Mouse (Mus musculus): ENCODE results near the gene Stat1.

Stat1 gene

GRCm38 (mm10) chr1:52131787-52132377, 12.6 kb downstream of the Stat1 start:
- in situ Hi-C loops (cut with MboI), result no loop called here

DNA sequence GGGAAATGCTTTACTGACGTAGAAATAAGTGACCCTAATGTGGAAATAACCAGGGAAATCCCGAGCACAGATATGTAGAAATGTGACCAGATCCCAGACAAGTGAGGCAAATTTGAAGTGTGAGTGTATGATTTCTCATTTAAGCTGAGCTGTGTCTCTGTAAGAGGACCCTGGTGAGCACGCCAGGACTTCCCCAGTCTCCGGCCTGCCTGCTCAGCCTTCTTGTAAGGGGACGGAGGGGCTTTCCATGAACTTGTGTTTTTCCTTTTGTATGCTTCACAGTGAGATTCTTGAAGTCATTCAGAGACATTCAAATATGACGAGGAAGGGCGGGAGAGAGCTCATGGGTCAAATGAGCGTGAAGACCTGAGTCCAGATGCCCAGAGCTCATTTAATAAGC, 14.0 kb downstream of the Stat1 start:
- in situ Hi-C loops (cut with MboI), result no loop called here

- in situ Hi-C loops (cut with MboI), result no loop called here
These were observed 18.1 kb downstream of the Stat1 start for GRCm38 (mm10) chr1:52137292-52137691.

DNA sequence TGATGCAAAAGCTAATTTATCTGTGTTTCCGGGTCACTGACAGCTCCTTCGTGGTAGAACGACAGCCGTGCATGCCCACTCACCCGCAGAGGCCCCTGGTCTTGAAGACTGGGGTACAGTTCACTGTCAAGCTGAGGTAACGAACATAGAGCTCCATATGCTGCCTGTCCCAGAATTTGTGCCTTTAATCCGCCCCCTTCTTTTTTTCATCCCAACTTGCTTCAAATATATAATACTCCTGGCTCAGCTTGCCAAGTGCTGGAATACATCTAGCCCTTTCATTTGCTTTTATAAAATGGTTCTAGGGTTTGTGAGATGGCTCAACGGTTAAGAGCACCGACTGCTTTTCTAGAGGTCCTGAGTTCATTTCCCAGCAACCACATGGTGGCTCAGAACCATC, 21.3 kb downstream of the Stat1 start:
- in situ Hi-C loops (cut with MboI), result no loop called here

DNA sequence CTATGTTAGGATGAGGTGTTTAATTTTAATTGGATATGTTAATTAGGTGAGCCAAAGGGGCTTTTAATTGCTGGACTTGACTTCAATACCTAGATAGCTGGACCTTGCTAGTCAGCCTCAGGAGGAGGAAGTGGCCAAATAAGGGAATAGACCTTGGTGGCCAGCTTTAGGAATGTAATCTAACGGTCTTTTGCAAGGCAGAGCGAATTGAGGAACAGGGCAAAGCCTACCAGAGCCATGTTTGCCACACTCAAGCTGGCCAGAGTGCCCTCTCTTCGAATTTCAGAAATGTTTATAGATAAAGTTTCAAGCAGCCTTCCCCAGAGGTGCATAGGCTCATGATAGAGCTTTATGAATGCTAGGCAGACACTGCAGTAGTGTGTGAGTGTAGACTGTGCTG, 22.2 kb downstream of the Stat1 start:
- in situ Hi-C loops (cut with MboI), result no loop called here

- in situ Hi-C loops (cut with MboI), result no loop called here
These were observed 22.9 kb downstream of the Stat1 start for GRCm38 (mm10) chr1:52142117-52142516.

GRCm38 (mm10) chr1:52143191-52143590, 24.0 kb downstream of the Stat1 start:
- in situ Hi-C loops (cut with MboI), result no loop called here

GRCm38 (mm10) chr1:52143596-52144156, 24.4 kb downstream of the Stat1 start:
- in situ Hi-C loops (cut with MboI), result no loop called here

GRCm38 (mm10) chr1:52144907-52145306, 25.7 kb downstream of the Stat1 start:
- in situ Hi-C loops (cut with MboI), result no loop called here

GRCm38 (mm10) chr1:52146214-52146970, 27.2 kb downstream of the Stat1 start:
- in situ Hi-C loops (cut with MboI), result no loop called here

- in situ Hi-C loops (cut with MboI), result no loop called here
These were observed 28.2 kb downstream of the Stat1 start for GRCm38 (mm10) chr1:52147431-52147830.

GRCm38 (mm10) chr1:52148178-52148577, 28.9 kb downstream of the Stat1 start:
- in situ Hi-C loops (cut with MboI), result no loop called here

- in situ Hi-C loops (cut with MboI), result no loop called here
These were observed 29.5 kb downstream of the Stat1 start for GRCm38 (mm10) chr1:52148696-52149095.

- in situ Hi-C loops (cut with MboI), result no loop called here
These were observed 30.7 kb downstream of the Stat1 start for GRCm38 (mm10) chr1:52149934-52150346.

DNA sequence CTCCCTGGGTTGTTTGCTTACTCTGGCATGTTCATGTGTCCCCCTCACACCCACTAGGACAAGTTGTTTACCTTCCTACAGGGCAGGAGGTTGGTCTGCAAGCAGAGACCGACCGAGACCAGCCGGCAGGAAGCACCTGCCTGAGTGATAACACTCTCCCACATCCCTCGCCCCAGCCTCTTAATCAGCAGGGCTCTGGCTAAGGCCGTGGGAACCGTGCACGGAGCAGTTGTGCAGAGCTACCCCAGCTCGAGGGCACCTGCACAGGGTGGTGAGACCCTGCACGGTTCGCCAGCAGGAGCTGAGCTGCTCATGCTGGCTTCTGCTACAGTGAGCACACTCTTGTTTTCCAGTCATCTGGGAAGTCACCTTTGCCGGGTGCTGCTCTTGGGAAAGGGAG, 31.4 kb downstream of the Stat1 start:
- in situ Hi-C loops (cut with MboI), result no loop called here

DNA sequence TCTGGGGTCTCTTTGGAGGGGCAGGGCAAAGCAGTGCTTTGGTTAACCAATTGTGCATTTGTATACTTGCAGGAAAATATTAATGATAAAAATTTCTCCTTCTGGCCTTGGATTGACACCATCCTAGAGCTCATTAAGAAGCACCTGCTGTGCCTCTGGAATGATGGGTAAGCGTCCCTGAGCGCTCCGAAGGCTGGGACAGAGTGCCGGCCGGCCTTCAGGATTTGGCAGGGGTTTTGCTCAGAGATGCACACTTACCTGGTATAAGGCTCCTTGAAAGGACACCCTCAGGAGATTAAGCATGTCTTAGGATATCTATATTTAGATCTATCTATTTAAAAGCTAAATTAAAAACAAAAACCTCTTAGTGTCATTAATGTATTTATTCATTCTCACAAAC, 31.9 kb downstream of the Stat1 start:
- in situ Hi-C loops (cut with MboI), result no loop called here

GRCm38 (mm10) chr1:52152369-52152768, 33.1 kb downstream of the Stat1 start:
- in situ Hi-C loops (cut with MboI), result no loop called here

DNA sequence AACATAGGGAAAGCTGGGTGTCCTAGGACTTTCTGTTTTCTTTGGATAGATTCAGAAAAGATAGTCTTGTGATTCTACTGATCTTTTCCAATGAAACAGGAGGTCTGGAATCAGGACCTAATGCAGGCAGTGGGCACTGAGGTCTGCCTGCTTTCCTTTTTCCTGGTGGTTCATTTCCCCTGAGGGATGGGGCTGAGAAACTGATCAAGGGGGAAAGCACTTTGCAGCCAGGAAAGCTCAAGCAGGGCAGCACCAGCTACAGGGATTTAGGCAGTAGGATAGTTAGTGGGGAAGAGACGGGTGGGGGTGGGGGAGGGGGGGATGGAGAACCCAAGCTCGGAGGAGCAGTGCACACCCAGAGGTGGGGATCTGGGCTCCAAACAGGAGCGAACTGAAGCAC, 33.7 kb downstream of the Stat1 start:
- in situ Hi-C loops (cut with MboI), result no loop called here

DNA sequence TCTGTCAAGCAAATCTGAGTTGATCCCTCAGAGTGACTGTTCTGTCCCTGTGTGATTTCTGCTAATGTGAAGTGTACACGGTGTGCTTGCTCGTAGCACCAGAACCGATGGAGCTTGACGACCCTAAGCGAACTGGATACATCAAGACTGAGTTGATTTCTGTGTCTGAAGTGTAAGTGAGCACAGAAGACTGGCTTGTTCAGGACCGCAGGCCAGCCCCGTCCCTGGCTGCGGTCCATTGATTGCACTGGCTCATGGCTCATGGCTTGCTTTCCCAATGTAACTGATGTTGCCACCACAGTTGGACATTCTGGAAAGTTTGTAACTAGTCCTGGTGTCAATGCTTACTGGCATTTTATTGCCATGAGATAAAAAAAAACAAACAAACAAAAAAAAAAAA, 35.6 kb downstream of the Stat1 start:
- in situ Hi-C loops (cut with MboI), result no loop called here

GRCm38 (mm10) chr1:52156351-52156750, 37.1 kb downstream of the Stat1 start:
- in situ Hi-C loops (cut with MboI), result no loop called here

DNA sequence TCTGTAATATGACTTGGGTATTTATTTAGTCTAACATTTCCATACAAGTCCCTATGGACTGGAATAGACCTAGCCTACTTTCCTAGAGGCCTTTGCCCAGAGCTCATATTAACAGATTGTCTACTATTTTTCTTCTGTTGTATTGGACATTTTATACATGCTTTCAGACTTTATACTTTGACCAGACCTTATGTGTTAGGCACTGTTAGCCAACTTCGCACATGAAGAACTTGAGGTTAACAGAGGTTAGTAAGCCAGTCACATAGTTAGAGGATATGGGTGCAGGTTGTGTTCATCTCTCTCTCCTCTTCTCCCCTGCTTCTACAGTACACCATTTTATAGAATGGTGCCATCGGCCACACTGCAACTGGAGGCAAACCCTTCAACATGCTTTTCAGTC, 38.8 kb downstream of the Stat1 start:
- in situ Hi-C loops (cut with MboI), result no loop called here

GRCm38 (mm10) chr1:52158490-52159381, 39.5 kb downstream of the Stat1 start:
- in situ Hi-C loops (cut with MboI), result no loop called here
